Mouse (Mus musculus): ENCODE measurements around the gene Sergef.

DNA sequence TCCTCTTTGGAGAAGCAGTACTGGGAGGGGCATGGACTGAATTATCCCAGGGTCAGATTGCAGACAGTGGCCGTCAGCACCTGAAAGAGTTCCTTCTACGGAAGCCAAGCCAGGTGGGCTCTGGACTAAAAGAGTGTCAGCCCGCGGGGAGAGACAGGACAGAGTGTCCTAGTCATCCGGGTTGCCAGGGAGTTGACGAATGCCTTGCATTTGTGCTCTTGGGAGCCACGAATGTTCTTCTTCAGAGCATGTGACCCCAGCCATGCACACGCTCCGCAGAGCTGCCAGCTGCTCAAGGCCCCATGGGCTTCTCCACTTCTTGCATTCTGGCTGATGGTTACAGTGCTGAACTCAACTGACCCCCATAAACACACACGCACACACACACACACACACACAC, 156.6 kb downstream of the Sergef start:
- TF ChIP-seq CTCF (IDR thresholded peaks at IDR 0.05; ENCODE audit: insufficient read depth, low read depth, low read length) (no peak), POLR2A (IDR thresholded peaks at IDR 0.05; ENCODE audit: insufficient read depth, low read depth, low read length) (no peak)

All from olfactory bulb, adult 2 months (tissue).